Comparison of ENCODE assay signal across 17 mouse cellular contexts in the genomic region with DNA sequence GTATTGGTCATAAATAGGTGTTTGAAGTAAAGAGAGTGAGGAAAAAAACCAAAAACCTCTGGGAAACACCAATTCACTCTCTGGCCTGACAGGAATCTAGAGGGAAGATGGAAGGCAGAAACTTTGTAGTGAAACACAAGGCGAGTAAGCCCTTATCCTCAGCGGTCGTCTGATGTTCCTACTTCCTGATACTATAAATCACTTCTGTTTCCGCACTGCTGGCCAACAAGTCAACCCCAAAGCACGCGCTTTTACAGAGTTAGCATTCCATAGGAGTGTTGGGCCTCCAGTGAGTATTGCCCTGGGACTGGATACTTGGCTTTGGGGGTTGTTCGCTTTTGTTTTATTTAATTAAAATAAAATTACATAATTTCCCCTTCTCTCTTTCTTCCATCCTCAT.
DNase-seq lines count a peak whose midpoint lies in the region; ATAC-seq and TF ChIP-seq lines count a peak whose summit lies in the region.
"Had no signal": no experiment of that assay in that cellular context is flagged by ENCODE, and none has a peak within 500 bp of the region (broad histone marks: within the 10 kb centered on the region; RNA-seq: fewer than 3 reads in every experiment).

No protein-coding gene starts in this region.

- H3K27ac ChIP-seq in kidney, embryonic 14.5 days (ENCODE audit: low read depth, low read length), result no peak overlapping the region
- no peak overlapping the region for H3K27ac ChIP-seq in kidney, embryonic 16.5 days (ENCODE audit: low read length)
- H3K27ac ChIP-seq in gastrocnemius, adult 2 months, result no peak overlapping the region
- H3K27ac ChIP-seq: hindbrain, embryonic 15.5 days; limb, embryonic 13.5 days; stomach, postnatal 0 days had no signal

- WGBS in kidney, embryonic 14.5 days, result 20% methylated on average over 7 of the region's 7 CpGs
- 15% methylated on average over 7 of the region's 7 CpGs for WGBS in kidney, embryonic 16.5 days

- no peaks in the 10 kb centered on the region for H3K9me3 ChIP-seq in kidney, embryonic 14.5 days (ENCODE audit: control insufficient read depth, low read length)
- H3K9me3 ChIP-seq in kidney, embryonic 16.5 days (ENCODE audit: low read length), result no peaks in the 10 kb centered on the region
- H3K9me3 ChIP-seq: hindbrain, embryonic 15.5 days; limb, embryonic 13.5 days had no signal

- intact Hi-C loops in gastrocnemius, adult 2 months (cut with DNase I), result no loop called here

- H3K36me3 ChIP-seq in kidney, embryonic 14.5 days (ENCODE audit: control insufficient read depth, insufficient read depth, low read length), result no peaks in the 10 kb centered on the region
- no peaks in the 10 kb centered on the region for H3K36me3 ChIP-seq in kidney, embryonic 16.5 days (ENCODE audit: insufficient read depth, low read length)
- H3K36me3 ChIP-seq: hindbrain, embryonic 15.5 days; limb, embryonic 13.5 days had no signal

- H3K27me3 ChIP-seq in kidney, embryonic 14.5 days (ENCODE audit: control insufficient read depth, insufficient read depth, low read length), result no peaks in the 10 kb centered on the region
- H3K27me3 ChIP-seq in kidney, embryonic 16.5 days (ENCODE audit: insufficient read depth, low read length), result no peaks in the 10 kb centered on the region
- H3K27me3 ChIP-seq: hindbrain, embryonic 15.5 days; limb, embryonic 13.5 days had no signal

- H3K4me3 ChIP-seq in kidney, embryonic 14.5 days (ENCODE audit: low read length), result no peak overlapping the region
- no peak overlapping the region for H3K4me3 ChIP-seq in kidney, embryonic 16.5 days (ENCODE audit: low read length)
- H3K4me3 ChIP-seq in gastrocnemius, adult 2 months, result no peak overlapping the region
- H3K4me3 ChIP-seq: hindbrain, embryonic 15.5 days; limb, embryonic 13.5 days had no signal

- H3K9ac ChIP-seq in kidney, embryonic 14.5 days (ENCODE audit: low read depth, low read length), result no peak overlapping the region
- no peak overlapping the region for H3K9ac ChIP-seq in kidney, embryonic 16.5 days (replicated peaks; ENCODE audit: low read length)
- H3K9ac ChIP-seq: hindbrain, embryonic 15.5 days; limb, embryonic 13.5 days had no signal

- no peak overlapping the region for H3K4me2 ChIP-seq in kidney, embryonic 14.5 days (replicated peaks; ENCODE audit: low read depth, low read length)
- H3K4me2 ChIP-seq in kidney, embryonic 16.5 days (replicated peaks; ENCODE audit: low read depth, low read length), result no peak overlapping the region
- H3K4me2 ChIP-seq: heart, embryonic 11.5 days; hindbrain, embryonic 15.5 days; limb, embryonic 13.5 days had no signal

- no peak for DNase-seq in kidney, adult 11 months
- DNase-seq in embryo, embryonic 10.5 days (ENCODE audit: low spot score), result peak; percentile 39
- DNase-seq in mesoderm, embryonic 11.5 days (ENCODE audit: low read depth, low spot score), result peak; percentile 58
- DNase-seq in adrenal gland, postnatal 36 days, result no peak
- DNase-seq in gastrocnemius, adult 2 months, result no peak
- DNase-seq: adrenal gland, postnatal 10 days; B cell, adult 2 months; cerebellum, adult 18-20 months; cerebellum, postnatal 36 days had no signal

- no peak for TF ChIP-seq CTCF in gastrocnemius, adult 2 months (IDR thresholded peaks at IDR 0.05)

- H3K4me1 ChIP-seq in kidney, embryonic 14.5 days (ENCODE audit: control insufficient read depth, insufficient read depth, low read length), result 0 out of 2 replicates have a peak, but pooled peaks cover 3% of the 10 kb centered on the region
- peaks cover 6% of the 10 kb centered on the region; the same call in 1 of the 2 replicates for H3K4me1 ChIP-seq in kidney, embryonic 16.5 days (ENCODE audit: insufficient read depth, low read length)
- H3K4me1 ChIP-seq: hindbrain, embryonic 15.5 days; limb, embryonic 13.5 days had no signal

- ATAC-seq in kidney, embryonic 14.5 days (ENCODE audit: low FRiP score, low TSS enrichment), result peak; percentile 95
- ATAC-seq in kidney, embryonic 16.5 days (ENCODE audit: low FRiP score, low TSS enrichment), result peak; percentile 97
- ATAC-seq: forebrain, embryonic 14.5 days; intestine, postnatal 0 days had no signal

Comparison
In these comparisons a context has a peak if more than half of its experiments do, and no peak if none do; other contexts are left out.
1. DNase-seq: peak in embryo, embryonic 10.5 days (single experiment) and mesoderm, embryonic 11.5 days (single experiment); none in kidney, adult 11 months (single experiment), adrenal gland, postnatal 36 days (0 of 2) and gastrocnemius, adult 2 months (single experiment).